Mouse (Mus musculus) layer of hippocampus, postnatal 36 days (tissue): ENCODE measurements around the gene Amer2. TPM values are rescaled to one million over a fixed set of nuclear protein-coding genes. Genes with fewer than 3 reads are reported as not detected.
"Not testable (repeated sequence)": the region's sequence is repeated elsewhere in the genome, so short reads cannot be mapped to it uniquely, and the experiment has no call there.

Experiments used
- DNase-seq, 2 experiments: peaks; one replicate each; pipeline ENCODE4 v3.0.0; 2022
- total RNA-seq, 2 experiments: library from RNA; stranded (reverse); gene quantifications; 2 replicates each; pipeline ENCODE4 v1.2.3; 2021

The Amer2 gene
- 10 to 100 TPM; 50.8 to 51.0 TPM for total RNA-seq

- DNase-seq = no peak
Observed at GRCm38 (mm10) chr14:60372821-60373309, at the start of gene Amer2. Amer2 (plus strand) TSS chr14:60373259.

DNA sequence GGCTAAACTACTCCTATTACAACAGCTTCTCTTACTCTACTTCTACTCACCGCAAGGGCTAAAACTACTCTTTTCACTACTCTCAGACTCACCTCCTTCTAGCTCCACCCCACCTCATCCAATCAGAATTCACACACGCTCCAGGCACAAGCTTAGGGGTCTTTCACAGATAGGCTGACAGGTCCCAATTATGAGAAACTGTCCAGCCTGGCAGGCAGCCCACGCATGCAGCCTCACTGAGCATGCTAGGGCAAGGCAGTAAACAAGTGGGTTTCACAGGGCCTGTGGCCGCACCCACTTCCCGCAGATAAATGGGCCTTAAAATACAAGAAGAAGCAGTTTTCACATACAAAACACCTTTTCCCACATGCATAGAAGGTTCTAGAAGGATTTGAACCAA is 33.1 kb upstream of the Amer2 start:
- DNase-seq = not testable (repeated sequence)

DNA sequence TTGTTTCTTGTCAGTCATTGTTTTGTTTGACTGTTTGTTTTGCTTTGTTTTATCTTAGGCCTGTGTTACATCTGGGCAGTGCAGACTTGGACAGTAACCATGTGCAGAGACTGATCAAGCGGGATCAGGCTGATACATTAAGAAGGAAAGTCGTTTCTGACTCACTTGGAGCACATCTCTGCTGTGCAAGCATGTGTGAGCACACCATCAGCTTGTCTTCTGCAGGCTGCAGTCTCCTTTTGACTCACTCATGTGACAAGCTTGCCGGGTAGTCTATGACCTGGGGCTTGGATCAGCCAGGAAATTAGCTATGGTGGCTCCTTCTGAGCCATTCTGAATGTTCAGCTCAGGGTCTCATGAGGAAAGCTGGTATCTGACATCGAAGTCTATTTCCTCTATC is 32.5 kb upstream of the Amer2 start:
- no peak for DNase-seq

GRCm38 (mm10) chr14:60345326-60345876 is 27.7 kb upstream of the Amer2 start:
- DNase-seq = no peak

GRCm38 (mm10) chr14:60358347-60358746 is 14.7 kb upstream of the Amer2 start:
- peak in 1 of 2 experiments; percentile 39 for DNase-seq

- DNase-seq = no peak
Observed at GRCm38 (mm10) chr14:60361380-60362212, 11.5 kb upstream of the Amer2 start.

GRCm38 (mm10) chr14:60366729-60367128 is 6.3 kb upstream of the Amer2 start:
- no peak for DNase-seq

- no peak for DNase-seq
Observed at GRCm38 (mm10) chr14:60368769-60369666, 4.0 kb upstream of the Amer2 start.

- no peak for DNase-seq
Observed at GRCm38 (mm10) chr14:60369667-60370315, 3.3 kb upstream of the Amer2 start.

GRCm38 (mm10) chr14:60377107-60377506 is 4.0 kb downstream of the Amer2 start:
- no peak for DNase-seq

GRCm38 (mm10) chr14:60377546-60377945 is 4.5 kb downstream of the Amer2 start:
- DNase-seq = peak; percentile 38 to 47

GRCm38 (mm10) chr14:60378057-60378565 is 5.1 kb downstream of the Amer2 start:
- DNase-seq = peak; percentile 88 to 89

- DNase-seq = peak; percentile 62 to 67
Observed at GRCm38 (mm10) chr14:60378566-60379322, 5.7 kb downstream of the Amer2 start.

- DNase-seq = peak in 1 of 2 experiments; percentile 30
Observed at GRCm38 (mm10) chr14:60379323-60379957, 6.4 kb downstream of the Amer2 start.

DNA sequence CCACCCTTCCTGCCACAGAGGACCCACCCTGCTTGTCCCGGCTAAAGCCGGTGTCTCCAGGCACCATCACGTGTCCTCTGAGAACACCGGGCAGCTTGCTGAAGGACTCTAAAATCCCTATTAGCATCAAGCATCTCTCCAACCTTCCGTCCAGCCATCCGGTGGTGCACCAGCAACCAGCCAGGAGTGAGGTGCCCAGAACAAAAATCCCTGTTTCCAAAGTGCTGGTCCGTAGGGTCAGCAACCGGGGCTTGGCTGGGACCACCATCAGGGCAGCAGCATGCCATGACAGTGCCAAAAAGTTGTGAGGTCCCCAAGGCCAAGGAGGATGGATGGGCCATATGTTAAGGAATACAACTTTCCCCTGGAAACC is 6.9 kb downstream of the Amer2 start:
- DNase-seq = no peak

DNA sequence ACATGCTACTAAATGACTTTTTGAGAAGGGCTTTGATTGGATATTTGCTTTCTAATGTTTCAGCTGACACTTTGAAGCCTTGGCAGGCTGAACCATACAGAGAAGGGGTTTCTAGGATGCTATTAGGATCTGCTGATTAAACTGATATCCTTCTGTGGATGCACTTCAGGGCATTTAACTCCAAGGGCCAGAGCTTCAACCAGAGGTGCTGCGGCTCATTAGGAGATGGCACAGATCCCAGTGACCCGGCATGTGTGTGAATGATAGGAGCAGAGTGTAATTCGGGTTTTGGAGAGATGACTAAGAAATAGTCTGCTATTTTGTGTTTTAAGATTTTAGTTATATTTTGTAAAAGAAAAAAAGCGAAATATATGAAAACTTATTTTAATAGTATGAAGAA is 8.6 kb downstream of the Amer2 start:
- no peak for DNase-seq

- no peak for DNase-seq
Observed at GRCm38 (mm10) chr14:60383816-60384215, 10.8 kb downstream of the Amer2 start.

GRCm38 (mm10) chr14:60384269-60384668 is 11.2 kb downstream of the Amer2 start:
- DNase-seq = no peak

GRCm38 (mm10) chr14:60385079-60385643 is 12.1 kb downstream of the Amer2 start:
- DNase-seq = no peak
